8 mouse cellular contexts compared by ENCODE assay signal in the genomic region with DNA sequence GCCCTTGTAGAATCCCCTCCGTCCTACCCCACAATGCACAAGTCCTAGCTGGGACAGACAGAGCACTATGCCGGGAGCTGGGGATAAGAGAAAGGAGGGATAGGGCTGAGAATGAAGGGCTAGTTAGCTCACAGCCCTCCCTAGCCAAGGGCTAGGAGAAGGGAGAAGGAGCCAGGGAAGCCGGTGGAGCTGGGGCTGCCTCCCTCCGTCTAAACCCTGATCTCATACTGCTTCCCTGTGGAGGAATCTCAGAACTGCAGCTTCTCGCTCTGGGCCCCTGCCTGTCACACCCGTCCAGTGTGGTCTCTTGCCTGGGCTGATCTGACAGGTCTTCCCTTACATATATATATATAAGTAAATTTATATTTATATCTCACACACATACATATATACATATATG.
DNase-seq lines count a peak whose midpoint lies in the region; ATAC-seq and TF ChIP-seq lines count a peak whose summit lies in the region.

No protein-coding gene starts in this region.

- H3K27me3 ChIP-seq in testis, adult 2 months (ENCODE audit: control insufficient read depth, insufficient read depth, low read length), result no peaks in the 10 kb centered on the region
- H3K27me3 ChIP-seq in heart, embryonic 15.5 days, result peaks cover 18% of the 10 kb centered on the region; the same call in 1 of the 2 replicates

- 0 out of 2 replicates have a peak, but pooled peaks have one; percentile 50 for ATAC-seq in heart, embryonic 15.5 days (replicated peaks; ENCODE audit: insufficient number of reproducible peaks, insufficient read depth, low FRiP score, low read depth)

- H3K4me2 ChIP-seq in heart, embryonic 15.5 days, result peak overlapping the region; percentile 60

- H3K4me1 ChIP-seq in testis, adult 2 months (ENCODE audit: control insufficient read depth, insufficient read depth, low read length), result no peaks in the 10 kb centered on the region
- H3K4me1 ChIP-seq in heart, embryonic 15.5 days (replicated peaks), result peaks cover 17% of the 10 kb centered on the region
- H3K4me1 ChIP-seq in lung, adult 2 months (ENCODE audit: control insufficient read depth, insufficient read depth, low read length), result no peaks in the 10 kb centered on the region

- H3K27ac ChIP-seq in testis, adult 2 months (ENCODE audit: control insufficient read depth, insufficient read depth, low read depth, low read length), result no peak overlapping the region
- no peak overlapping the region for H3K27ac ChIP-seq in heart, embryonic 15.5 days

- DNase-seq in testis, postnatal 14 days (ENCODE audit: low spot score), result no peak
- peak; percentile 49 for DNase-seq in embryo, embryonic 11.5 days (ENCODE audit: low read depth, low spot score)
- DNase-seq in kidney, postnatal 10 days, result peak; percentile 84
- DNase-seq in lung, adult 2 months, result no peak
- DNase-seq in ovary, postnatal 14 days (ENCODE audit: low spot score), result peak; percentile 34
- no peak for DNase-seq in thymus, adult 18-20 months

- WGBS in heart, embryonic 15.5 days, result 6% methylated on average over 6 of the region's 6 CpGs
- 13% methylated on average over 6 of the region's 6 CpGs for WGBS in lung, adult 2 months

- no peak overlapping the region for H3K4me3 ChIP-seq in testis, adult 2 months (ENCODE audit: control insufficient read depth, low read depth, low read length)
- peak overlapping the region; percentile 29 for H3K4me3 ChIP-seq in heart, embryonic 15.5 days
- H3K4me3 ChIP-seq in lung, adult 2 months (replicated peaks; ENCODE audit: extremely low read depth, low read depth, low read length), result no peak overlapping the region

- no peak for TF ChIP-seq POLR2A in testis, adult 2 months (IDR thresholded peaks at IDR 0.05; ENCODE audit: control insufficient read depth, low read depth, low read length)
- no peak for TF ChIP-seq POLR2A in lung, adult 2 months (IDR thresholded peaks at IDR 0.05; ENCODE audit: borderline replicate concordance, extremely low read depth, low read depth, low read length)

- peak; percentile 26; the same call in 1 of the 2 replicates for TF ChIP-seq CTCF in testis, adult 2 months (IDR thresholded peaks at IDR 0.05; ENCODE audit: control insufficient read depth, insufficient read depth, insufficient replicate concordance, low read depth, low read length)
- peak; percentile 33; the same call in 1 of the 2 replicates for TF ChIP-seq CTCF in lung, adult 2 months (IDR thresholded peaks at IDR 0.05; ENCODE audit: insufficient read depth, low read length)

- no peaks in the 10 kb centered on the region for H3K9me3 ChIP-seq in heart, embryonic 15.5 days (replicated peaks)

- no peaks in the 10 kb centered on the region for H3K36me3 ChIP-seq in testis, adult 2 months (ENCODE audit: control insufficient read depth, insufficient read depth, low read length)
- H3K36me3 ChIP-seq in heart, embryonic 15.5 days, result no peaks in the 10 kb centered on the region

- H3K9ac ChIP-seq in heart, embryonic 15.5 days, result peak overlapping the region; percentile 42; the same call in 1 of the 2 replicates

Comparison
In these comparisons a context has a peak if more than half of its experiments do, and no peak if none do; other contexts are left out.
1. DNase-seq: peak in embryo, embryonic 11.5 days (single experiment), kidney, postnatal 10 days (single experiment) and ovary, postnatal 14 days (single experiment); none in testis, postnatal 14 days (single experiment), lung, adult 2 months (single experiment) and thymus, adult 18-20 months (0 of 2).